Mouse (Mus musculus): ENCODE data around the gene Grifin. TPM values are rescaled to one million over a fixed set of nuclear protein-coding genes. Genes with fewer than 3 reads are reported as not detected.

The Grifin gene
- total RNA-seq, 1 experiment from 2014 or later = not detected

DNA sequence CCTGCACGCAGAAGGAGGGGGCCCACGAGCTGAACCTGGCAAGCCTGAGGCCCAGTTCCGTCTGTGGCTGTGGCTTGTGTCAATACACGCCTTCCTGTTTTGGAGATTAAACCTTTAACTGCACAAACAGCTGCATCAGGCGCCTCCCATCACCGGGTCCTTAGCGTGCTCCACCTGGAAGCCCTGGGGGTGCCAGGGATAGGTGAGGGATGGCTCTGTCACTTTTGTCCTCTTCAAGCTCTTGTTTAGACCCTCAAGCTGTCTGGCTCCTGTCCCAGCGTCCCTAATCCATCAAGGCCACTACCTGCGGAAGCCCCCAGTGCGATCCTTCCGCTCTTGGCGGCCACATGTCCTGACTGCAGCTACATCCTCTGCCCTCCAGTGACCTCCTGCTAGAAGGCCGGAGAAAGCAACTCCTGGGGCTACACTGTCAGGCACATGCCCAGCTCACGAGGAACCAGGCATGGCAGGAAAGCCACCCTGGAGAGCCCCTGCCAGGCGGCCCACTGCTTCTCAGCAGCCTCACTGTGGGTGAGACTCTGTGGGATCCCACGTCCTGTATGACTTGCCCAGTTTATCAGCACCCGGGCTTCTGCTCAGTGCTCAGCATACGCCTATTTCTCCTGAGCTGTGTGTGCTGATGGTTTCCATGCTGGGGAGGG is 32.2 kb upstream of the Grifin start:
- ATAC-seq (replicated peaks in 1 of 2; ENCODE audit: insufficient read depth in 1 of 2, low FRiP score in 2 of 2, low TSS enrichment in 1 of 2, low read depth in 1 of 2, poor library complexity in 2 of 2, severe bottlenecking in 2 of 2) = peak; percentile 77 to 82

DNA sequence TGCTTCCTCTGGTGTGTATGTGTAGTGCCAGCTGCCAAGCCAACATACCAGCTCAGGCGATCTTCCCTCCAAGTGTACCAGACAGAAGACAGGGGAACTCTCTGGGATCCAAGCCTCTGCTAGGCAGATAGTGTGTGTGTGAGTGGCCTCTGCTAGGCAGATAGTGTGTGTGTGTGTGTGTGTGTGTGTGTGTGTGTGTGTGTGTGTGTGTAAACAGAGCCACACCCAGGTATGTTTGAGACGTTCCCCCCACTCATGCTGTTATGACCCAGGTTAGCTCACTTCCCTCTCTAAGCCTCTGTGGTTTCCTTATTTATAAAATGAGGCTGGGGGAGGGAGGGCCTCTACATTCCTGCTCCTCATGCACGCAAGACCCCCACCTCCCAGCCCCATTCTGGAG is 31.6 kb upstream of the Grifin start:
- ATAC-seq (replicated peaks in 1 of 2; ENCODE audit: insufficient read depth in 1 of 2, low FRiP score in 2 of 2, low TSS enrichment in 1 of 2, low read depth in 1 of 2, poor library complexity in 2 of 2, severe bottlenecking in 2 of 2) = peak; percentile 25 to 43; a peak in 3 of 4 replicates

GRCm38 (mm10) chr5:140594846-140595245 is 30.0 kb upstream of the Grifin start:
- ATAC-seq (replicated peaks in 1 of 2; ENCODE audit: insufficient read depth in 1 of 2, low FRiP score in 2 of 2, low TSS enrichment in 1 of 2, low read depth in 1 of 2, poor library complexity in 2 of 2, severe bottlenecking in 2 of 2) = no peak

GRCm38 (mm10) chr5:140589082-140589774 is 24.4 kb upstream of the Grifin start:
- no peak for ATAC-seq (replicated peaks in 1 of 2; ENCODE audit: insufficient read depth in 1 of 2, low FRiP score in 2 of 2, low TSS enrichment in 1 of 2, low read depth in 1 of 2, poor library complexity in 2 of 2, severe bottlenecking in 2 of 2)

DNA sequence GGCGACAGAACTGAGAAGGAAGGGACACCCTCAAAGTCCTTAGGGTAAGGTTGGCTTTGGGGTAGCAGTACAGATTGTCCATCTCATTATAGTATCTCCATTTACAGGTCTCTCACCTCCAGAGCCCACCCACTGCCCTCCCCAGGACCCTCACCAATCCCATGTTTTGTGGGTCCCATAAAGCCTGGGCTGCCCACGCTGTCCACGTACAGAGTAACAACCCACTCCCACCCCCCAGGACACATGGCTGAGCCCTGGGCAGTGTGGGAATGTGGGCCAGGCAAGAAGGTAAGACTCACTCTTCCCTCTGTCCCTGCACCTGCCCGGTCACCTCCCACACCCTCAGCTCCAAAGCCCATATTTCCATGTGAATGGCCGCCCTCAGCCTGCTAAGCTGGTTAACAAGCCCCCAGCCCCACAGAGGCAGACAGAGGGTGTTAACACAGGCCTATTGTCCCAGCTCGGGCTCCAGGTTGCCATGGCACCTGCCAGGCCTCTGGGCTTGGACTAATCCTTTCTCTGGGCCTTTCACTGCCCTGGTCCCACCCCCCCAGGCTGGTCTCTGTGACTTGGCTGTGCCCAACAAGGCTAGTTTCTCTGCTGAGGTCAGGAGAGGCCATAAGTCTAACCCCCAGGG is 19.0 kb upstream of the Grifin start:
- no peak for ATAC-seq (replicated peaks in 1 of 2; ENCODE audit: insufficient read depth in 1 of 2, low FRiP score in 2 of 2, low TSS enrichment in 1 of 2, low read depth in 1 of 2, poor library complexity in 2 of 2, severe bottlenecking in 2 of 2)

- ATAC-seq (replicated peaks in 1 of 2; ENCODE audit: insufficient read depth in 1 of 2, low FRiP score in 2 of 2, low TSS enrichment in 1 of 2, low read depth in 1 of 2, poor library complexity in 2 of 2, severe bottlenecking in 2 of 2) = no peak
Observed at GRCm38 (mm10) chr5:140582995-140583731, 18.3 kb upstream of the Grifin start.

- no peak for ATAC-seq (replicated peaks in 1 of 2; ENCODE audit: insufficient read depth in 1 of 2, low FRiP score in 2 of 2, low TSS enrichment in 1 of 2, low read depth in 1 of 2, poor library complexity in 2 of 2, severe bottlenecking in 2 of 2)
Observed at GRCm38 (mm10) chr5:140581569-140581968, 16.7 kb upstream of the Grifin start.

DNA sequence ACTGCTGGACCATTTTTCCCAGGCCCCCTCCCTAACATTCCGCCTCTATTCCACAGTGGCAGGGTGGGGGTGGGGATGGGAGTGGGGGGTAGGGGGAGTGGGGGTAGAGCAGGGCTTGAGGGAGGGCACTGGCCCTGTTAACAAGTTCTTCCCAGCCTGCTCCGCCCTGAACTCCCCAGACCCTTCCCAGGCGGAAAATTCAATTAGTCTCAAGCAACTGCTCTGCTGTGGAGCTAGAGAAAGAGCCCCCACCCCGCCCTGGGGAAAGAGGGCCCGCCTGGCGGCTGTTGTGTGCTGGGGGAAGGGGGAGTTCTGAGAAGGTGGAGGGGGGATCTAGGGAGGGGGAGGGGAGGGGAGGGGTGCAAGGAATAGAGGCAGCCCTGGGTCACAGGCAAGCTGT is 14.9 kb upstream of the Grifin start:
- no peak for ATAC-seq (replicated peaks in 1 of 2; ENCODE audit: insufficient read depth in 1 of 2, low FRiP score in 2 of 2, low TSS enrichment in 1 of 2, low read depth in 1 of 2, poor library complexity in 2 of 2, severe bottlenecking in 2 of 2)

DNA sequence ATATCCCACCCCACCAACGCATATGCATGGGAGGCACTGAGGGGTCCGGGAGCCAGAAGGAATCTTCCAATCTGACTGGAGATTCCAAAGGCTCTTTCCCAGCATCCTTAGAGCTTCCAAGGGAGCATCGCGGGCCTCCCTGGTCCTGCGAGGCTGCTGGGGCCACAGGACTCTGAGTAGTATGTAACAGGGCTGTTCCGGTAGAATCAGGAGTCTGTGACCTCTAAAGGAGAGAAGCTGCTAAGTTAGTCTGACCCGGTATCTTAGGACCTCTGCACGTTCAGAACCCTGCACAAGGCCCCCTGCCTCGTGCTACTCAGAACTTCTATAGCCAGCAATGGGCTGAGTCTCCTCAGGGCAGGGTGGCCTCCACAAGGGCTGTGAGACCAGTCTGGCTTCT is 14.3 kb upstream of the Grifin start:
- no peak for ATAC-seq (replicated peaks in 1 of 2; ENCODE audit: insufficient read depth in 1 of 2, low FRiP score in 2 of 2, low TSS enrichment in 1 of 2, low read depth in 1 of 2, poor library complexity in 2 of 2, severe bottlenecking in 2 of 2)

DNA sequence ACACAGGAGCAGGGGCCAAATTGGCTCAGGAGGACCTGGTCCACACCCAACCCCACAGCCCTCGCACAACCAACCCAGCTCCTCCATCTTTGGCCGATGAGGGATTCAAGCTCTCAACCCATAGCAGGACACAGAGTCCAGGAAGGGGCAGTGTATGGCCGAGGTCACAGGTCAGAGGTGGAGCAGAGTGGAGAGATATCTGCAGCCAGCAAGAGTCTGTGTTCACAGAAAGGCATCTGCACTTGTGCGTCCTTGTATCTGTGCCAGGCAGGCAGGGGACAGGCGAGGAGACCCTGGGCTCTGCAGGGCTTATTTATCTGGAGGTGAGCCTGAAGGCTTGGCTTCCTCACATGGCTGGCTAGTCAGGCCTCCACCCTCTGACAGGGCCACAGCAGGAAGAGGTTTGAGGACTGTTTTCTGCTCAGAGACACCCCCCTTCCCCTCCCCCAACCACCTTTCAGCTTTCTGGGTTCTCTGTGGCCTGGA is 10.6 kb upstream of the Grifin start:
- peak; percentile 27 to 46; a peak in 3 of 4 replicates for ATAC-seq (replicated peaks in 1 of 2; ENCODE audit: insufficient read depth in 1 of 2, low FRiP score in 2 of 2, low TSS enrichment in 1 of 2, low read depth in 1 of 2, poor library complexity in 2 of 2, severe bottlenecking in 2 of 2)

DNA sequence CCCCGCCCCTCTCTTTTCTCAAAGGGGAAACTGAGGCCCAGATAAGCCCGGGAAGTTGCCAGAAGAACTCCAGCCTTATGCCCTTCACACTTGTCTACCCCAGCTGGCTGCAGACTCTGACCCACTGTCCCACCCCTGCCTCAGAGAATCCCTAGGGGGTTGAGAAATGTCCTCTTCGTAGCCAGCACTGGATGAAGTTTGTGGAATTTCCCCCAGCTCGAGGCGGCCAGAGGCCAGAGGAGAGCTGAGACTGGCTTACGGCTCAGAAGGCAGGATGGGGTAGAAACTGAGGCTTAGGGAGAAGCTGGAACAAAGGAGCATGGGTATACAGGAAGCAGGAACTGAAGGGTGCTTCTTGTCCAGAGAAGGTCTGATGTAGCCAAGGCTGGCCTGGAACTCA is 7.7 kb upstream of the Grifin start:
- no peak for ATAC-seq (replicated peaks in 1 of 2; ENCODE audit: insufficient read depth in 1 of 2, low FRiP score in 2 of 2, low TSS enrichment in 1 of 2, low read depth in 1 of 2, poor library complexity in 2 of 2, severe bottlenecking in 2 of 2)

GRCm38 (mm10) chr5:140571673-140572072 is 6.8 kb upstream of the Grifin start:
- ATAC-seq (replicated peaks in 1 of 2; ENCODE audit: insufficient read depth in 1 of 2, low FRiP score in 2 of 2, low TSS enrichment in 1 of 2, low read depth in 1 of 2, poor library complexity in 2 of 2, severe bottlenecking in 2 of 2) = no peak

DNA sequence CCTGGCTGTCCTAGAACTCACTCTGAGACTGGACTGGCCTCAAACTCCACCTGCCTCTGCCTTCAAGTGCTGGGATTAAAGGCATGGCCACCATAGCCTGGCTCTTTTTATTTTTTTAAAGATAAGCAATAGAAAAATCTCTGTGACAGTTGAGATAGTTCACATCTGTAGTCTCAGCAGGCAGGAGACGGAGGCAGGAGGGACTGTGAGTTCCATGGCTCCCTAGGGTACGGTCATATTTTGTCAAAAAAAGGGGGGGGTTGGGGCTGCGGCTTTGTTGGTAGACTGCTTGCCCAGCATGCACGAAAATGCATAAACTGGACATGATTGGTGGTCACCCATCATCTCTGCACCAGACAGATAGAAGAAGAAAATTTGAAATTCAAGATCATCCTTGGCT is 6.3 kb upstream of the Grifin start:
- no peak for ATAC-seq (replicated peaks in 1 of 2; ENCODE audit: insufficient read depth in 1 of 2, low FRiP score in 2 of 2, low TSS enrichment in 1 of 2, low read depth in 1 of 2, poor library complexity in 2 of 2, severe bottlenecking in 2 of 2)

GRCm38 (mm10) chr5:140570223-140570870 is 5.5 kb upstream of the Grifin start:
- no peak for ATAC-seq (replicated peaks in 1 of 2; ENCODE audit: insufficient read depth in 1 of 2, low FRiP score in 2 of 2, low TSS enrichment in 1 of 2, low read depth in 1 of 2, poor library complexity in 2 of 2, severe bottlenecking in 2 of 2)

GRCm38 (mm10) chr5:140569032-140569595 is 4.2 kb upstream of the Grifin start:
- ATAC-seq (replicated peaks in 1 of 2; ENCODE audit: insufficient read depth in 1 of 2, low FRiP score in 2 of 2, low TSS enrichment in 1 of 2, low read depth in 1 of 2, poor library complexity in 2 of 2, severe bottlenecking in 2 of 2) = no peak

DNA sequence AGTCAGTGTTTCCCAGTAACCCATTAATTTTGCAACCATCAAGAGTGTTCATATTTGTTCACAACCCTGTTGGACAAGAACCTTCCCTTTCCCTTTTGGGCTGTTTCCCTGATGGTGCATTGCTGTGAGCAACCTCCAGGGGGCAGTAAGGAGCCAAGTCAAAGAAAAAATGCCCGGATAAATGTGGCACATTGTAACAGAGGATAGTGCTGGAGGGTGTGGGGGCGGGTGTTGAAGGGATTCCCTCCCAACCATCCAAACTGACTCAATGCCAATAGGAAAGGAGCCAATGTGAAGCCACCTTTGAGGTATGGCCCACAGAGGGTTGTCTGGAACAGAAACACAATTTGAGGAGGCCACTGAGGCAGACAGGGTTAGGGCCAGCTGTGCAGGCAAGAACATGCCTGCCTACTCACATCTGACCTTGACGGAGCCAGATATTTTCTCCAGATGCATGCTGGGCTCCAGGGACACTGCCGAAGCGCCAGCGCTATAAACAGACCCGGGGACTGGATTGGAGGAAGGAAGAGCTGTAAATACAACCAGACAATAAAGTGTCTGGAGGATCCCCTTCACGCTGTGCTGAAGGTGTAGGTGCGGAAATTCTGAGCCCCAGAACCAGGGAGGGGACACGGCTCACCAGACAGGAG is 3.6 kb upstream of the Grifin start:
- ATAC-seq (replicated peaks in 1 of 2; ENCODE audit: insufficient read depth in 1 of 2, low FRiP score in 2 of 2, low TSS enrichment in 1 of 2, low read depth in 1 of 2, poor library complexity in 2 of 2, severe bottlenecking in 2 of 2) = peak; percentile 25 to 33; a peak in 2 of 4 replicates

GRCm38 (mm10) chr5:140567751-140568150 is 2.9 kb upstream of the Grifin start:
- ATAC-seq (replicated peaks in 1 of 2; ENCODE audit: insufficient read depth in 1 of 2, low FRiP score in 2 of 2, low TSS enrichment in 1 of 2, low read depth in 1 of 2, poor library complexity in 2 of 2, severe bottlenecking in 2 of 2) = no peak

Measured in hematopoietic stem cell, adult 5-6 weeks (primary cell).